Mouse (Mus musculus): ENCODE measurements around the gene H2-Q10.
"Not testable (repeated sequence)": the region's sequence is repeated elsewhere in the genome, so short reads cannot be mapped to it uniquely, and the experiment has no call there.

The H2-Q10 gene

DNA sequence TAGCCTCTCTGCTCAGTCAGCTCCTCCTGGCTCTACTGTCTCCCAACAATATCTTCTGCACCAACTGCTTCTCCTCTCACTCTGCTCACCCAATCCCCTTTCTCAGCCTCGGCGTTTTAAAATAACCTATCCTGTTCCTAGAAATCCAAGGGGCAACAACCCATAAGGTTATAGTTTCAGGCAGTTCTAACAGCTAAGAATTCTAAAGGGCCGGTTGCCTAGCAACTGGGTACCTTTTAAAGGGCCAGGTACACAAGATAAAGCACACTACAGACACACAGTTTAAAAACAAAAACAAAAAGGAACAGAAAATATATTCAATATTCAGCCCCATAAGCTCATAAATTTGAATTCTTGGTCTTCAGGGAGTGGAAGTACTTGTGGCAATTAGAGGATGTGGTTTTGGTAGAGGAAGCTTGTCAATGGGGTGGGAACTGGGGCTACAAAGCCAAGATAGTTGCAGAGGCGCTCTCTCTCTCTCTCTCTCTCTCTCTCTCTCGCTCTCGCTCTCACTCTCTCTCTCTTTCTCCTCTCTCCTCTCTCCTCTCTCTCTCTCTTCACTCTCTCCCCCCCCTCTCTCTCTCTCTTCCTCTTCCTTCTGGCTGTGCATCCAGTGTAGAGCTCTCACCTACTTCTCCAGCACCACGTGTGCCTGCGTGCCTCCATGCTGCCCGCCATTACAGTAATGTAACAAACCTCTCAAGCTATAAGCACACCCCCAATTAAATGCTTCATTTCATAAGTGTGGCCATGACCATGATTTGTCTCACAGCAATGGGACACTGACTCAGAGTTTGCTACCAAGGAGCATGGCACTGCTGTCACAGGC is 9.2 kb upstream of the H2-Q10 start:
- DNase-seq: peak in 1 of 2 experiments; percentile 0

DNA sequence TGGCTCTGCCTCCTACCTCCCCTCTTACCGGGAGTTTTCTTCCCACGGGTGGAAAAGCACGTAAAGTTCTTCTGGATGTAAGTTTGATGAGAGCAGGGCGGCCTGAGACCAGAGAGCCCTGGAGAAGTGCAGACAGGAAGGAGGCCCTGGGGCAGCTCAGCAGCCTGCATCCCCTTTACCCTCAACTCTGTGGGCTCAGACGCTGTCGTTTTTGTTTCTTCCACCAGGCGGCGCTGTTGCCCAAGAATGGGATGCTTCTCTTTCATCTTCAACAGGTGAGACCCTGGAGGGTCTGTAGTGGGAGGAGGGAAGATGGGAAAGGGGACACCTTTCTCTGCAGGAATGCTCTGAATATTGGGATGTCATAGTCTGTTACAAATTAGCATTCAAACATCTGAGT is 4.2 kb upstream of the H2-Q10 start:
- peak; percentile 52 to 53 for DNase-seq

DNA sequence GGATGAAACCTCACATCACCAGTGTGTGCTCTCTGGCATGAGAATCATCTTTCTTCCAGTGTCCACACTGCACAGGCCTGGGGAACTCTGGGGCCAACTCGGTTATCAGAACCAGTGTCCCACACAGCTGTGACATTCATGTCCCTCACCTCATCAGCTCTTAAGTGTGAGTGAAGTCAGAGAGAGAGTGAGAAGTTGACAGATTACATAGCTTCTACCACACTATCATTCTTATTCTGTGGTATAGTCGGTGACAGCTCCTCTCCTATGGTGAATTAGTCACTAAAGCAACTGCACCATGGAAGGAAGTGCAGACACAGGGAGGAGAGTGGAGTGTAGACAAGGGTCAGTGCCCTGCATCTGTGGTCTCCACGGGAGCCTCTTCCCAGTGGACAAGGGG is 953 bp upstream of the H2-Q10 start:
- DNase-seq: not testable (repeated sequence)

DNA sequence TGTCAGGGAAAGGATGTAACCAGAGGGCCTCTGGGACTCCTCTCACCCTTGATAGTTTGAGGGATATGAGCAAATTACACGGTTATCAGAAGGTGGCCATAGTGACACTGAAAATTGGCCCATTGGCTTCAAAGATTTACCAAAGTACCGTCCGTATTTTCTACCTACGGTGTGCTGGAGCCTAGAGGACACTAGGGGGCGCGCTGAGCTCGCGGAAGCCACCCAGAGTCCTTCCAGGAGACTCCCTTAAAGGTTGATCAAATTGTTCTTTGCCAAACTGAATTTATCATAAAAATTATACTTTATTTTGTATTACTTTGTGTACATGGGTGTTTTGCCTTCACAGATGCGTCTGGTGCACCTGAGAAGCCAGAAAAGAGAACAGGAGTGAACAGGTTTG is 14.2 kb downstream of the H2-Q10 start:
- peak; percentile 72 to 77 for DNase-seq

DNA sequence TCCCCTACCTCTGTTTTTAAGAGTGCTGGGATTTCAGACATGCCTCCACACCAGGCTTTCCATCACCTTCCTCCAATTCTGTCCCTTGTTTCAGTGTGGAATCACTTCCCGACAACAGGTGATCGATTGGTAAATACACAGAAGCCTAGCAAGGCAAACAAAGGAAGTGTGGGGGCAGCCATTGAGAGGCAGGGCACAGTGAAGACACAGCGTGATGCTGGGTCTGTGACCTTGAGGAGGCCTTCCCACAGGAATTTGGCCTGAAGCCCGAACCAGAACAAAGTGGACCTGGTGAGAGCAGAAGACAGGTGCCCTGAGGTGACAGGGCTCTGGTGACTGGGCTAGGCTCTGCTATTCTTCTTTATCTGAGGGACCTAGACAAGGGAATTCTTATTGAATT is 15.8 kb downstream of the H2-Q10 start:
- no peak for DNase-seq

DNA sequence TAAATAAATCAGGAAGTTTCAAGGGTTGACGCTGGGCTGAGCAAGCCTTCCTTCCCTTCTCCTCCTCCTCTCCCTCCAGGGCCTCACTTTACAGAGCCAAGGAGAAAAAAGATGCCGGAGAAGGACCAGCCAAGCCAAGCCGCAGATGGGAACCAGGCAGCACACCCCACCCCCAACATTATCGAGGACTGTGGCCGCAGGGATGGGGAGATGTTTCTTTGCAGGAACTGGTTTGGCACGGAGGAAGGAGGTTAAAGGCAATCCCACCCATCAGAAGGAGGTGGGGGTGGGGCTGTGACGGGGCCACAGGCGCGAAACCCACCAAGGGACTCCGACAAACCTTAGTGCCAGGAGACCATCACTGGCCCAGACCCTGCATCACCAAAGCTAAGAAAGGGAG is 16.8 kb downstream of the H2-Q10 start:
- DNase-seq: no peak

DNA sequence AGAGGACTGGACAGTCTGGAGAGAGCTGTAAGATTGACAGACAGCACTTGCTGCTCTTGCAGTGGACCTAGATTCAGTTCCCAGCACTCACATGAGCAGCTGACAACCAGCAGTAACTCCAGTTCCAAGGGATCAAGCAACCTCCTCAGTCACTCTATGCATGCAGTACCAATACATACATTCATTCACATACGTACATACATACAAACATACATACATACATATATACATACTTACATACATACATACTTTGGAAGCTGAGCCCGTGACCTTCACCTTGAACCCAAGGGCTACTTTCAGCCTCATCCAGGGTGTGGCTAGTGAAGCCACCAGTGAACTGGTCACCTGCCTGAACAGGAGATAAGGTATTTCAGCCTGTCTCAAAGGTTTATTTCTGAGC is 18.2 kb downstream of the H2-Q10 start:
- DNase-seq: no peak

DNA sequence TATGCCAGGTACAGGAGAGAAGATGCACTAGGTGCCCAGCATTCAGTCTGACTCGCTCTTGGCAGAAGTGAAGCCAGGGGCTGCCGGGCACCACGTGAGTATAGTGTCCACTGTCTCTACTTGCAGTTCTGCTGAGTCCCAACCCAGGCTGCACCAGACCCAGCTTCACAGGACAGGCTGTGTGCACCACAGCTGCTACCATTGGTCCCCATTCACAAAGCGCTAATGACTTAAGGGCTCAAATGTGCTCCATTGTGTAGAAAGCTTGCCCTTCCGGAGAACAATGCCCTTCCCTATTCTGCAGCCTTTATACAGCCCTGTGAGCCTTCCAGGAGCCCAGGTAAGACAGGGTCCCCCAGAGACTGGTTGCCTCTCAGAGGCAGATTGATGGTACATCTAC is 20.4 kb downstream of the H2-Q10 start:
- DNase-seq: no peak

DNA sequence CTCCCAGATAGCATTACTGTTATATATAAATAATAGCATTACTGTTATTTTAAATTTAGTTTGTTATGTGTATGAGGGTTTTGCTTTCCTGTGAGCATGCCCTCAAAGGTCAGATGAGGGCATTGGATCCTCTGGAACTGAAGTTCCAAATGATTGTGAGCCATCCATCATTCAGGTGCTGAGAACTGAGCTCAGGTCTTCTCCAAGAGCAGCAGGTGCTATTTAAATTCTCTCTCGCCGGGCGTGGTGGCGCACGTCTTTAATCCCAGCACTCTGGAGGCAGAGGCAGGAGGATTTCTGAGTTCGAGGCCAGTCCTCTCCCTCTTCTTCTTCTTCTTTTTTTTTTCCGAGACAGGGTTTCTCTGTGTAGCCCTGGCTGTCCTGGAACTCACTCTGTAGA is 27.2 kb downstream of the H2-Q10 start:
- DNase-seq: no peak

DNA sequence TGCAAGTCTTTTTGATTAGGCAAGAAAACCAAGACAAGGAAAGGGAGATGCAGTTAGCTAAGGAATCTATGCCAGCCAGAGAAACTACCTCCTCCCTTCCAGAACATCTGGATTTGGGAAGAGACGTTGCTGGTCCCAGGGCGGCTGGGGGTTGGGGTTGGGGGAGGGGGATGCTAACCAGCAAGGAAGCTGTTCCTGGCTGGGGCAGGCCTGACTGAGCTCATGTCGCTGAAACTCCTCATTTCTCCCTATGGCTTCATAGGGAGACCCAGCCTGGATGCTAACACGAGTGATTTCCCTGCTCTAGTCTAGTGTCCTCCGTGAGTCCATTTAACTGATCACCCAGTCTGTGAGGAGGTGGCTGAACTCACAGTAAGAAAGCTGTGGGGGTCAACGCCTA is 32.3 kb downstream of the H2-Q10 start:
- DNase-seq: no peak

DNA sequence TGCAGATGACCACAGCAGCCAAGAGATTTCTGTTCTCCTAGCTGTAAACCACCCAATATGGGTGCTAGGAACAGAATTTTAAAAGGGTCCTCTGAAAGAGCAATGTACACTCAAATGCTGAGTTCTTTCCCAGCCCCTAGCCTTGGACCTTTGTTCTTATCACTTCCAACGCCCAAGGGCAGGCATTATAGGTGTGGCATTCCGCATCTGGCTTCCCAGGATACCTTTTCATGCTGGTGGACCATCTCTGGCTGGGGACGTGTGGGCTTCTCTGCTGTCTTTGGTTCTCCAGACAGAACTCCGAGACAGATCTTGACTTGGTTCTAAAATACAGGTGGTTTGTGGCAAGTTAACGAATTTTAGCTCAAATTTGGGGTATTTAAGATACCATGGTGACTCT is 32.9 kb downstream of the H2-Q10 start:
- no peak for DNase-seq

DNA sequence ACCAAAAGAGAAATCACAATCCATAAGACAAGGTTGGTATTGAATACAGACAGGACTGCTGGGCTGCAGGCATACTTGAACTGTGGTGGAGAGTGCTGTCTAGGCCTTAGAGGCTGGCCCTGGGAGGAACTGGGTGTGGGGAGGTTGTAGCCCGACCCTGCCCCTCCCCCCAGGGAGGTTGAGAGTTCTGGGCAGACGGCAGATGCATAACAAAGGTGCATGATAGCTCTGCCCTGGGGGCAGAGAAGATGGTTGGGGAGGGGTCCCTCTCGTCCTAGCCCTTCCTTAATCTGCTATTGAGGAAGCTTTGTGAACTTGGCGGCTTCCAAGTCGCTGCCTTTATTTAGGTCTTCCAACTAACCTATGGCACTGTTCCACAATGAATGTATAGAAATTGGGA is 34.0 kb downstream of the H2-Q10 start:
- no peak for DNase-seq

DNA sequence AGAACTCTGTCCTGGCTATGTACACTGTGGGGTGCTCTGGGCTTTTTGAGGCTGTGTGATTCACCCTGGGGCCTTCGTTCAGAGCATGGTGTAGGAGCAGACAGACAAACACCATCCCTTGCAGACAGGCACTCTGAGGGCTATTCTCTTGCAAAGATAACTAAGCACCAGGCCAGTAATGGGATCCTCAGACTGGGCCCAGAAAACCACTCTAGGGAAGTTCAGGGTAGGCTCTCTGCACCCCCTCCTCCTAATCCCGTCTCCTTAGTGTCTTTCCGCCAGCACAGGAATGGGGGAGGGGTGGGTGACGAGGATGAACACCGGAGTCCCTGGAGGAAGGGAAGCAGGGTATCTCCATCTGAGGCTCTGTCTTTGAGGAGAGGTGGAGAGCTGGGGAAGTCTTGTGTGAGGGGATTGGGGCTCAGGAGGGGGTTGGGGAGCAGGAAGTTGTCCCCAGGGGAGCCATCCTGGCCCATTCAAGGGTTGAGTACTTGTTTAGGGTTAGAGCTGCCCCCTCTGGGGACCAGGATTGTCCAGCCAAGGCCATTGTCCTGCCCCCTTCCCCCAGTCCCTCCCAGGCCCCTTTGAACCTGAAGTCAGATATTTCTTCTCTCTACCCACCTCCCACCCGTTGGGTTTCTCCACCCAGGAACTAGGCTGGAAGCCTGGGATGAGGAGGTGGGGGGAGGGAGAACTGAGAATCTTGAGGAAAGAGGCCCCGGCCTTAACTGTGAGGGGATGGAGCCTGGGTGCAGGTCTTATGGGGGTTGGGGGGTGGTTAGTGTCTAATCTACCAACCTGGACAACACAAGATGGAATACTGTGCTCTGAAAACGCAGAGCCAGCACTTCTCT is 35.0 kb downstream of the H2-Q10 start:
- DNase-seq: no peak

DNA sequence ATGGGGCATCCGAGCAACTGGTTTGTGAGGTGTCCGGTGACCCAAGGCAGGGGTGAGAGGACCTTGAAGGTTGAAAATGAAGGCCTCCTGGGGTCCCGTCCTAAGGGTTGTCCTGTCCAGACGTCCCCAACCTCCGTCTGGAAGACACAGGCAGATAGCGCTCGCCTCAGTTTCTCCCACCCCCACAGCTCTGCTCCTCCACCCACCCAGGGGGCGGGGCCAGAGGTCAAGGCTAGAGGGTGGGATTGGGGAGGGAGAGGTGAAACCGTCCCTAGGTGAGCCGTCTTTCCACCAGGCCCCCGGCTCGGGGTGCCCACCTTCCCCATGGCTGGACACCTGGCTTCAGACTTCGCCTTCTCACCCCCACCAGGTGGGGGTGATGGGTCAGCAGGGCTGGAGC is 35.9 kb downstream of the H2-Q10 start, which contains the start of gene Pou5f1:
Gene Pou5f1 (plus strand): TSS at position 243 of the 400 bp plus-strand sequence.
- DNase-seq: no peak

DNA sequence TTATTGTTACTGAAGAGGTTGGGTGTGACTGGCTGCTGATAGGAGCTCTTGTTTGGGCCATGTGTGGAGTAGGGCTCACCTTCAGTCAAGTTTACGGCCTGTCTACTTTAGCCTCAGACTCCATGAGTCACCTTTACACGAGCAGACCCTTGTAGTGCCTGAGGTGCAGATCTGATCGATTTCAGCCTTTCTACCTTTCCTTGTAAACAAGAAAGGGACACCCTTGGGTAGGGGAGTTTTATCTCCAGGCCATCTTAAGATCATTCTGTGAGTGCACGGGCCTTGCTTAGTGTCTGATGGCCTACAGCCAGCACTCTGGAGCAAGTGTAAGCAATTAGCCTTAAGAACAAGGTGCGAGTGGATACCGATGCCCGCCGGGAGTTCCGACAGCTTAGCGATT is 37.0 kb downstream of the H2-Q10 start:
- DNase-seq: no peak

DNA sequence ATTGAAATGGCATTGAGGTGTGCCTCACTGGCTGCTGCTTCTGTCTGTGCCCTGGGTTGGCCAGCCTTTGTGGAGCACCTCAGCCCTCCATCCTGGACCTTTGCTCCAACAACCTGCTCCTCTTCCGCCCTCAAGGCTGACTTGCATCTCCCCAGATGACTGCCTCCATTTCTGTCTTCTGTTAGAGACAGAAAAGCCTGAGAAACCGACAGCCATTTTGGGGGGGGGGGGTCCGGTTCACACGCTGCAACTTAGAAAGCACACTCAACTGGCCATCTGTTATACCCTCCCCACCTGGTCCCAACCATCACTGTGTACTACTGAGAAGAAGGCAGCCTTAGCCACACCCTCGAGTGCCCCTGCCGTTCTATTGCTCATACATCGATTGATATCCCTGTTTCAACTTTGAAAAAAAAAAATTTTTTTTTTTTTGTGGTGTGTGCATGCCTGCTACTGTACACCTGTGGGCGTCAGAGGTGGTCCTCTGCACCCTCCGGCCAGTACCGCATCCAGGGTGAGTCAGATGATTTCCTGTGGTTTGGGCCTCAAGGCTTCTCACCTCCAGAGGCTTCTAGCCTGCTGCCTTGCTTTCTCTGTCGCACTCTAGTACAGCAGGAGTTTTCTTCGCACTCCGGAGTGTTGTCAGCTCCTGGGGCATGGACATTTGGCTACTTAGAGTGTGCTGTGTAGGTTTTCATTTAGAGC is 37.8 kb downstream of the H2-Q10 start:
- DNase-seq: no peak

DNA sequence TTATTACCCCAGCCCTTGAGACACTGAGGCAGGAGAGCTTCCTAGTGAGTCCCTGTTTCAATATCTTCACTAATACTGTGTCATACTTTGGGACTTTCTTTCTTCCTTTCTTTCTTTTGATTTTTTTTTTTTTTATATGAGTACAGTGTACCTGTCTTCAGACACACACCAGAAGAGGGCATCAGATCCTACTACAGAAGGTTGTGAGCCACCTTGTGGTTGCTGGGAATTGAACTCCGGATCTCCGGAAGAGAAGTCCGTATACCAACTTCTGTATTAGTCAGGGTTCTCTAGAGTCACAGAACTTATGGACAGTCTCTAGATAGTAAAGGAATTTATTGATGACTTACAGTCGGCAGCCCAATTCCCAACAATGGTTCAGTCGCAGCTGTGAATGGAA is 38.4 kb downstream of the H2-Q10 start:
- DNase-seq: not testable (repeated sequence)

DNA sequence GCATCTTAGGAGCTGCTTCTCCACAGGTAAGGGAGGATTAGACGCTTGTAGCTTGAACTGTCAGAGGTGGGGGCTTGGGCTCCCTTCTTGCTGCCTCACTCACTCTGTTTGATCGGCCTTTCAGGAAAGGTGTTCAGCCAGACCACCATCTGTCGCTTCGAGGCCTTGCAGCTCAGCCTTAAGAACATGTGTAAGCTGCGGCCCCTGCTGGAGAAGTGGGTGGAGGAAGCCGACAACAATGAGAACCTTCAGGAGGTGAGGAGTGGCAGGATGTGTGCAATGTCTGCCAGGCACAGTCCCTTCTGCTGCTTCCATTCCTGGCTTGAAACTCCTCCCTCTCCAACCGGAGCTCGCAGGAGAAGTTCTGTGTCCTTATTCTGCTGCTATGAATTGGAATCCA is 39.4 kb downstream of the H2-Q10 start:
- peak; percentile 46 to 52 for DNase-seq

DNA sequence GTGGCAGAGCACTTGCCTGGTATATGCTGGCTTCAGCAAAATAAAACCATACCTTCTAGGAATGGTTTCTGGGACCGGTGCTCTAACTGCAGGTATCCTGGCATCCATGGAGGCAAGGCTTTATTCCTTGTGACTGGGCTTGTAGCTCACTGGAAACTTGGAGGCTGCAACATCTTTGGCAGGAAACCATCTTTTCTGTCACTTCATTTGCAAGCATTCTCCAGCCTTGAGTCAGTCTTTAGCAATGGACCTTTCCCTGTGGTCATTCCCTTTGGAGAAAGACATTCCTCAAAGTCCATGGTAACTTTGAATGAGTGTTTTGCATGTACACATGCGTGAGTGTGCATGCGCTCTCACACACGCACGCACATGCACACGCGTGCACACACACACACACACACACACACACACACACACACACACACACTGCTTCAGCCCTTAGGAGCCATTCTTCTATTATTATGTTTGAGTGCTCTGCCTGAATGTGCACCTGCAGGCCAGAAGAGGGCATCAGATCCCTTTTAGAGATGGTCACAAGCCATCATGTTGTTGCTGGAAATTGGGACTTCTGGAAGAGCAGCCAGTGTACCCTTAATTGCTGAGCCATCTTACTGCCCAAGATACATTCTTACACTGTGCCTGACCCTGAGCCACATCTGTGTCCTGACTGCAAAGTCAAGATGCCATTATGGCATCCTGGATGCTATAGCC is 43.2 kb downstream of the H2-Q10 start:
- DNase-seq: no peak

DNA sequence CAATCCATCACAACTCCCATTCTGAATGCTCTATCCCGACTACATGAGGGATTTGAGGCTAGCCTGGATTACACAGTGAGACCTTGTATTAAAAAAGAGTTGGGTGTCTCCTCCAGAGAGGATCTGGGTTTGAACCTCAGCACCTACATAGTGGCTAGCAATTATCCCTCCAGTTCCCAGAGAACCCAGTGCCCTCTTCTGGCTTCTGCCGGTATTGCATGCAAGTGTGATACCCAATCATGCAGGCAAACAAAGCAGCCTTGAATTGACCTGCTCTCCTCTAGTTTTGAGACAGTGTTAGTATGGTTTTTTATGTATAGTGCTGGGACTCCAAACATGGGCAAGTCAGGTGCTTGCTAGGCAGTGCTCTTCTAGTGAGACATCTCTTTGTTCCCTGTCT is 44.0 kb downstream of the H2-Q10 start:
- DNase-seq: peak; percentile 85 to 86

DNA sequence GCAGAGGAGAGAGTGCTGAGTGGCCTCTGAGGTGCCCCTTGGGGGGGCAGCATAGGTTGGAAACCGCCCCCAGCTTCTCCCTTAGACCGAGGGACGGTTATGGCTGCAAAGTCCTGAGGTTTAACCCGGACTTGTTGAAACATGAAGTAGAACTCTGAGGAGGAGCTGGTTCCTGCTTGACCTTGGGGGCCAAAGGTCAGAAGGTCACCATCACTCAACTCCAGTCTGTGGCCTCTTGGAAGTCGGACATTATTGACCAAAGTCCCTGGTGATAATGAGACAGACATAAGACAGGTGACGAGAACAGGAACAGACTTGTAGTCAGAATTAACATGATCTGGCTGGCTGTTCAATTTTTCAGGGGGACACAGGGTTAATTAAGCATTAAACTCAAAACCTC is 44.9 kb downstream of the H2-Q10 start:
- DNase-seq: no peak

DNA sequence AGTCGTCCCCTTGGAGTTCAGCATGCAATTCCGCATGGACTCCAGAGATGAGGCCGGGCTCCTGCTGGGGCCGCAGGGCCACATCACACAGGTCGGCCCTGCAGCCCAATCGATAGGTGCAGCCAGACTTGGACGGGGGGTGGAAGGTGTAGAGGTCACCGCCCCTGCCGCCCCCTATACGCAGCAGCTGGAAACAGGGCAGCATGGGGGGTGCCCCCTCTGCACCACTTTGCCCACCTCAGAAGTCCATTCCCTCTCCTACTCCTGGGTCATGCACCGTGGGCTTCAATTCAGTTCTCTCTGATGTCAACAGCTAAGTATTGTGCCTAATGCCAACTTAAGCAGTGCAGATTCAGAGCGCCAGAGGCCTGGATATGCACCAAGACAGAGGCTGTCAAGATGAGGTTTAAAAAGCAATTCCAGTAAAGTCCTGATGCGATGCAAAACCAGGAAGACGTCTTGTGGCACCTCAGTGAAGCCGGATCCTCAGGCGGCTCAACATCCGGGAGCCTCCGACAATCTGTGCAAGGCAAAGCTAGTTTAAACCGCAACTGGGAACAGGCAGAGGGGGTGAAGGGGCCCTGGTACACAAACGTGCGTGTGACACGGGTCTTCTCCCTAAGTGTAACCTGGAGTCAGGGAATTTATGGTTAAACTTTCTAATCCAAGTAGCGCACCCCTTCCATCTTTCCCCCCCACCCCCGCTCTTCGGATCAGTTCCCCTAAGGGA is 46.2 kb downstream of the H2-Q10 start:
- DNase-seq: no peak

All from B cell, adult 2 months (primary cell).